Mouse (Mus musculus) cerebellum, adult 2 months (tissue): Measurements from ENCODE around the gene Scaf11.

Experiments used
- CTCF ChIP-seq: fragments of 200-500 bp; IDR thresholded peaks from 2 replicates; pipeline ENCODE4 v1.5.1; 2011; ENCODE audit warnings: low read depth, mild to moderate bottlenecking, control low read depth, low read length, moderate library complexity, borderline replicate concordance; ENCODE audit not compliant: insufficient read depth
- POLR2A ChIP-seq: fragments of 200-500 bp; IDR thresholded peaks from 2 replicates; pipeline ENCODE4 v1.6.1; 2011; ENCODE audit warnings: low read length, control low read depth, borderline replicate concordance; ENCODE audit not compliant: insufficient read depth

- TF ChIP-seq CTCF (no peak), POLR2A (no peak)
These were observed 94.3 kb downstream of the Scaf11 start for GRCm38 (mm10) chr15:96366176-96366963.
